Mouse (Mus musculus): Measurements from ENCODE around the gene Cacnb3.

- TF ChIP-seq CTCF (conservative IDR thresholded peaks at IDR 0.05; ENCODE audit: insufficient read depth, insufficient read length, low read depth, low read length), result no peak
- TF ChIP-seq POLR2A (IDR thresholded peaks at IDR 0.05; ENCODE audit: low read depth, low read length), result no peak
Measured at GRCm38 (mm10) chr15:98677977-98678376, 47.3 kb downstream of the Cacnb3 start.
